Mouse (Mus musculus) bone marrow macrophage, adult 2 months (primary cell): ENCODE results near the gene Gck. TPM values are rescaled to one million over a fixed set of nuclear protein-coding genes. Genes with fewer than 3 reads are reported as not detected.

ENCODE experiments used
- H3K27ac ChIP-seq: 2 replicates; pipeline ENCODE4 v1.5.1; 2012; ENCODE audit warnings: low read depth, low read length; ENCODE audit not compliant: insufficient read depth
- H3K4me1 ChIP-seq: 2 replicates; pipeline ENCODE4 v1.6.1; 2012; ENCODE audit warnings: low read length; ENCODE audit not compliant: control insufficient read depth, insufficient read depth
- H3K4me3 ChIP-seq: 2 replicates; pipeline ENCODE4 v1.5.1; 2012; ENCODE audit warnings: mild to moderate bottlenecking, low read length, moderate library complexity; ENCODE audit not compliant: insufficient read depth
- CTCF ChIP-seq: IDR thresholded peaks from 2 replicates; pipeline ENCODE4 v1.5.1; 2012; ENCODE audit warnings: low read depth, mild to moderate bottlenecking, low read length, moderate library complexity
- POLR2A ChIP-seq: IDR thresholded peaks from 2 replicates; pipeline ENCODE4 v1.6.1; 2012; ENCODE audit warnings: mild to moderate bottlenecking, low read depth, low read length, borderline replicate concordance
- polyA plus RNA-seq: library from polyadenylated mRNA; stranded (reverse); fragments of >200 nt; gene quantifications from 2 replicates; pipeline ENCODE4 v1.2.4, GENCODE M21; 2012; ENCODE audit not compliant: missing spikeins, insufficient read depth, insufficient read length

The Gck gene
- polyA plus RNA-seq, 1 experiment = not detected

DNA sequence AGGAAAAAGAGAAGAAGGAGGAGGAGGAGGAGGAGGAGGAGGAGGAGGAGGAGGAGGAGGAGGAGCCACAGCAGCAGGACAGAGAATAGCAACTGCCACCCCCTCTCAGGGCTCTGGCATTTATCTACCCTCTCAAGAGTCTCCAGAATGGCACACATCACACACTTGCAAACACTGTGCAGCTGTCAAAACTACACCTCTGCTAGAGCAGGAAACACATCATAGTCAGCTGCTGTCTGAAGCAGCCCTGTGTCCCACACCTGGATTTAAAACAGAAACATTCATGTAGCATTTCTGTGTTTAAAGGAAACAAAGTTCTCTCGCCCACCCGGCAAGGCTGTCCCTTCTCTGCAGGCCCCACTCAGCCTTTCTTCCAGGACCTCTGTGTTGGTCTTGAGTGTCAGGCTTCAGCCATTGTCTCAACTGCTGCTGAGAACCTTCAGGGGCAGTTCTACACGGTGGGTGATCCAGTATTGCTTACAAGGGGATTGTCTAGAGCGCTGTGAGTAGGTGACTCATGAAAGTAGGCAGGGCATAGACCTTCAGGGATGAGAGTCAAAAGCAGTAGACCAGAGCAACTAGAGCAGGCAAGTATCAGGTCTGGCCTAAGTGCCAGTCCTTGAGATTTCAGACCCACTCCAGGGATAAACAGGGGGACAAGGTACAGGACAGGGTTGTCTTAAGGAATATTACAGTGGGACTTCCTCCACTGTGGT is 98.7 kb downstream of the Gck start:
- Histone ChIP-seq H3K27ac (no peak overlapping the region), H3K4me1 (peaks cover 6% of the 10 kb centered on the region; the same call in 1 of the 2 replicates)
- TF ChIP-seq POLR2A (no peak), CTCF (no peak)

More for the DNA sequence above, 98.7 kb downstream of the Gck start:
- no peak overlapping the region for H3K4me3 ChIP-seq

Other genes with a start within 250 kb of the Gck start
- gene Mrps24, start 234.4 kb downstream of the Gck start, polyA plus RNA-seq = 58.6 and 67.8 TPM in 2 replicates
- gene Urgcp, start 187.7 kb downstream of the Gck start, polyA plus RNA-seq = 9.8 and 17.3 TPM in 2 replicates
- 59.1 and 61.9 TPM in 2 replicates for gene Dbnl, start 161.6 kb downstream of the Gck start, polyA plus RNA-seq
- gene Pgam2, start 146.3 kb downstream of the Gck start, polyA plus RNA-seq = not detected in 2 replicates
- gene Polm, start 112.1 kb downstream of the Gck start, polyA plus RNA-seq = 11.4 and 14.4 TPM in 2 replicates
- gene Aebp1, start 88.1 kb downstream of the Gck start, polyA plus RNA-seq = 2.8 and 4.8 TPM in 2 replicates
- gene Pold2, start 71.8 kb downstream of the Gck start, polyA plus RNA-seq = 13.5 and 13.8 TPM in 2 replicates
- gene Myl7, start 51.3 kb downstream of the Gck start, polyA plus RNA-seq = not detected in 2 replicates
- gene Ykt6, start 5.6 kb upstream of the Gck start, polyA plus RNA-seq = 48.1 and 50.0 TPM in 2 replicates
- 0.20 and 0.63 TPM in 2 replicates for gene Camk2b, start 116.3 kb upstream of the Gck start, polyA plus RNA-seq
- not detected in 2 replicates for gene A730071L15Rik, start 249.9 kb upstream of the Gck start, polyA plus RNA-seq